Mouse (Mus musculus): ENCODE results near the gene Tbxa2r. TPM values are rescaled to one million over a fixed set of nuclear protein-coding genes. Genes with fewer than 3 reads are reported as not detected.

Tbxa2r gene
- total and polyA plus RNA-seq, 3 experiments = 0.12 to 0.30 (median 0.13) TPM

GRCm38 (mm10) chr10:81314201-81314600 lies 14.3 kb upstream of the Tbxa2r start:
- H3K36me3 ChIP-seq (replicated peaks in 1 of 2; ENCODE audit: control insufficient read depth in 1 of 2, insufficient read depth in 1 of 2, low read length in 1 of 2) = peaks cover 84 to 100% of the 10 kb centered on the region in 2 experiments
- H3K4me2 ChIP-seq (ENCODE audit: insufficient read depth, low read depth, poor library complexity, severe bottlenecking) = no peak overlapping the region
- dilution Hi-C loops (cut with MboI; ENCODE audit: extremely low pct_ligation_motif_present, extremely low pct_unique_long_range_greater_than_20kb, low sequenced_read_pairs) = no loop called here
- no peak overlapping the region for H3K27ac ChIP-seq (ENCODE audit: insufficient read depth, low read depth)
- no peak for DNase-seq (ENCODE audit: extremely low read depth)
- no peaks in the 10 kb centered on the region for H3K27me3 ChIP-seq (replicated peaks)
- H3K4me1 ChIP-seq (ENCODE audit: control insufficient read depth in 1 of 2, insufficient read depth in 2 of 2) = peaks cover 6 to 25% of the 10 kb centered on the region in 2 experiments; a peak in 3 of 4 replicates
- no peak overlapping the region for H3K4me3 ChIP-seq (replicated peaks in 1 of 3; ENCODE audit: low read depth in 2 of 3, low read length in 2 of 3, poor library complexity in 1 of 3)
- no peaks in the 10 kb centered on the region for H3K79me2 ChIP-seq (replicated peaks; ENCODE audit: control insufficient read depth, extremely low read depth, insufficient read depth, poor library complexity, severe bottlenecking)
- no peaks in the 10 kb centered on the region for H3K9me3 ChIP-seq (replicated peaks; ENCODE audit: low read length)
- no peak overlapping the region for H3K9ac ChIP-seq (ENCODE audit: insufficient read depth, low read depth)
- in situ Hi-C loops (cut with MboI; ENCODE audit: low pct_ligation_motif_present, low pct_unique_long_range_greater_than_20kb, low sequenced_read_pairs) = no loop called here
- TF ChIP-seq ZC3H11A (IDR thresholded peaks at IDR 0.05; ENCODE audit: low read depth, low read length) (no peak), MAFK (IDR thresholded peaks at IDR 0.05; ENCODE audit: insufficient replicate concordance, low read length) (no peak), USF1 (IDR thresholded peaks at IDR 0.05; ENCODE audit: low read depth, low read length) (no peak; the same call in 1 of the 2 replicates), ZKSCAN1 (IDR thresholded peaks at IDR 0.05; ENCODE audit: borderline replicate concordance, low read depth, low read length) (no peak), EP300 (IDR thresholded peaks at IDR 0.05; ENCODE audit: low read length) (no peak), ETS1 (conservative IDR thresholded peaks at IDR 0.05; ENCODE audit: low read depth, low read length) (no peak), JUND (conservative IDR thresholded peaks at IDR 0.05; ENCODE audit: low read depth, low read length) (no peak), NRF1 (IDR thresholded peaks at IDR 0.05; ENCODE audit: low read depth, low read length) (no peak), CTCF (conservative IDR thresholded peaks at IDR 0.05 in 1 of 2, IDR thresholded peaks at IDR 0.05 in 1 of 2; ENCODE audit: low read depth in 2 of 2, low read length in 2 of 2) (no peak), CHD1 (IDR thresholded peaks at IDR 0.05; ENCODE audit: low read depth, low read length) (no peak)

GRCm38 (mm10) chr10:81315587-81315986 lies 12.9 kb upstream of the Tbxa2r start:
- H3K27me3 ChIP-seq (replicated peaks) = no peaks in the 10 kb centered on the region
- no peak for DNase-seq (ENCODE audit: extremely low read depth)
- TF ChIP-seq E2F4 (IDR thresholded peaks at IDR 0.05; ENCODE audit: insufficient replicate concordance, low read depth, low read length) (no peak), GABPA (IDR thresholded peaks at IDR 0.05; ENCODE audit: insufficient replicate concordance, low read depth, low read length) (no peak), JUND (conservative IDR thresholded peaks at IDR 0.05; ENCODE audit: low read depth, low read length) (no peak), POLR2A (IDR thresholded peaks at IDR 0.05; ENCODE audit: low read depth, low read length) (no peak), IRF4 (IDR thresholded peaks at IDR 0.05; ENCODE audit: low read depth, low read length) (no peak), JUN (IDR thresholded peaks at IDR 0.05; ENCODE audit: insufficient read depth, low read depth, low read length) (no peak), RAD21 (IDR thresholded peaks at IDR 0.05; ENCODE audit: low read depth, low read length) (no peak)
- no peak overlapping the region for H3K9ac ChIP-seq (ENCODE audit: insufficient read depth, low read depth)
- H3K36me3 ChIP-seq (replicated peaks in 1 of 2; ENCODE audit: control insufficient read depth in 1 of 2, insufficient read depth in 1 of 2, low read length in 1 of 2) = peaks cover 75 to 89% of the 10 kb centered on the region in 2 experiments
- in situ Hi-C loops (cut with MboI; ENCODE audit: low pct_ligation_motif_present, low pct_unique_long_range_greater_than_20kb, low sequenced_read_pairs) = no loop called here
- H3K9me3 ChIP-seq (replicated peaks; ENCODE audit: low read length) = no peaks in the 10 kb centered on the region
- no peaks in the 10 kb centered on the region for H3K79me2 ChIP-seq (replicated peaks; ENCODE audit: control insufficient read depth, extremely low read depth, insufficient read depth, poor library complexity, severe bottlenecking)
- peaks cover 10 to 23% of the 10 kb centered on the region in 2 experiments; a peak in 3 of 4 replicates for H3K4me1 ChIP-seq (ENCODE audit: control insufficient read depth in 1 of 2, insufficient read depth in 2 of 2)
- no peak overlapping the region for H3K27ac ChIP-seq (ENCODE audit: insufficient read depth, low read depth)
- no peak overlapping the region for H3K4me3 ChIP-seq (replicated peaks in 1 of 3; ENCODE audit: low read depth in 2 of 3, low read length in 2 of 3, poor library complexity in 1 of 3)
- no peak overlapping the region for H3K4me2 ChIP-seq (ENCODE audit: insufficient read depth, low read depth, poor library complexity, severe bottlenecking)
- dilution Hi-C loops (cut with MboI; ENCODE audit: extremely low pct_ligation_motif_present, extremely low pct_unique_long_range_greater_than_20kb, low sequenced_read_pairs) = no loop called here
